Mouse (Mus musculus): ENCODE data around the gene Rnaseh2b.

DNA sequence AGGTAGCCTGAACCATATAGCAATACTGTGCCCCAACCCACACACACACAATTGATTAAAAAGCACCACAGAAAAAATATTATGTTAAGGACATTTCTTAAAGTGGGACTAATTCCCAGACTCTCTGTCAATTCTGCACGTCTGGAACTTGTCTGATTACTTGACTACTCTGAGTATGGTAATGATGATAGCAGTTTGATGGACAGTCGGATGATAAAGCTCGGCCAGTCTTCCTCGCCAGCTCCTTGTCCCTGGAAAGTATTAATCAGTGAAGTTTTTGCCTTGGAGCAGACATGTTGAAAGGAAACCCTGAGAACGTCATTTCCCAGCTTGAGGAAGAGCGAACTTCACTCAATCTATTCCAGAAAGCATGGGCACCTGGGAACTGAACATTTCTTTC, 34.3 kb upstream of the Rnaseh2b start:
- TF ChIP-seq POLR2A (IDR thresholded peaks at IDR 0.05; ENCODE audit: control insufficient read depth, extremely low read depth, insufficient read depth, low read length, poor library complexity) (no peak), CTCF (IDR thresholded peaks at IDR 0.05; ENCODE audit: borderline replicate concordance, control insufficient read depth, extremely low read depth, insufficient read depth, low read length, poor library complexity) (no peak)
